Mouse (Mus musculus) heart, postnatal 0 days (tissue): Measurements from ENCODE around the gene 9530077C05Rik.

Experiments used
- CTCF ChIP-seq: IDR thresholded peaks from 2 replicates; pipeline ENCODE4 v1.5.1; 2016; ENCODE audit warnings: antibody characterized with exemption, control low read depth, low read depth
- EP300 ChIP-seq: IDR thresholded peaks from 2 replicates; pipeline ENCODE4 v1.6.1; 2016; ENCODE audit warnings: antibody characterized with exemption, low read depth

- TF ChIP-seq EP300: no peak
- TF ChIP-seq CTCF: no peak
These were observed 20.9 kb upstream of the 9530077C05Rik start for GRCm38 (mm10) chr9:22390390-22390789.
